ENCODE assay signal across 8 mouse cellular contexts in the genomic region with DNA sequence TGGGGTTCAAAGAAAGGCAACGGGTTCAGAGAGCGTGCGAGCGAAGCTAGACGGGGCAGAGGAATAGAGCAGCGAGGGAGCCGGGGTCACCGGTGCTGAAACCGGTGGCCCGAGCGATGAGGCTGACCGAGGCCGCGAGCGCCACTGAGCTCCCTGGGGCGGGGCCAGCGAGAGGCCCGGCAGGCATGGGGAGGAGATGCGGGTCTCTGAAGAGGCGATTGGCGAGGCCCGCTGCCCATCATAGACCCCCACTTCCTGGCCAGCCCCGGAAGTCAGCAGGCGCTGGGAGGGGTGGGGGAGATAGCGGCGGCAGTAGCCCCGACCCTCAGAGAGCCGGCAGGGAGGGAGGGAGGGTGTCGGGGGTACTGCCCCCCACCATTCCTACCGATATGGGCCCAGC. TPM values are rescaled to one million over a fixed set of nuclear protein-coding genes. Genes with fewer than 3 reads are reported as not detected.
DNase-seq lines count a peak whose midpoint lies in the region; ATAC-seq and TF ChIP-seq lines count a peak whose summit lies in the region.

No protein-coding gene starts in this region.

- WGBS in embryonic facial prominence, embryonic 15.5 days, result under 1% methylated on average over 30 of the region's 30 CpGs
- WGBS in kidney, embryonic 14.5 days, result under 1% methylated on average over 20 of the region's 30 CpGs
- WGBS in limb, embryonic 15.5 days, result under 1% methylated on average over 30 of the region's 30 CpGs
- 0% methylated on average over 30 of the region's 30 CpGs for WGBS in midbrain, postnatal 0 days

- H3K4me1 ChIP-seq in bone marrow macrophage, adult 2 months (ENCODE audit: control insufficient read depth, insufficient read depth, low read length), result peaks cover 9% of the 10 kb centered on the region
- H3K4me1 ChIP-seq in embryonic facial prominence, embryonic 15.5 days, result peaks cover 44% of the 10 kb centered on the region
- H3K4me1 ChIP-seq in kidney, embryonic 14.5 days (ENCODE audit: control insufficient read depth, insufficient read depth, low read length), result peaks cover 35% of the 10 kb centered on the region
- H3K4me1 ChIP-seq in limb, embryonic 15.5 days, result peaks cover 53% of the 10 kb centered on the region
- H3K4me1 ChIP-seq in midbrain, postnatal 0 days (ENCODE audit: insufficient read depth, low read length), result peaks cover 14% of the 10 kb centered on the region; the same call in 1 of the 2 replicates

- peak overlapping the region; percentile 81 for H3K4me3 ChIP-seq in bone marrow macrophage, adult 2 months (ENCODE audit: insufficient read depth, low read length)
- peak overlapping the region; percentile 79 for H3K4me3 ChIP-seq in embryonic facial prominence, embryonic 15.5 days (replicated peaks)
- peak overlapping the region; percentile 99 for H3K4me3 ChIP-seq in kidney, embryonic 14.5 days (ENCODE audit: low read length)
- peak overlapping the region; percentile 84 for H3K4me3 ChIP-seq in limb, embryonic 15.5 days
- peak overlapping the region; percentile 87 for H3K4me3 ChIP-seq in midbrain, postnatal 0 days (ENCODE audit: low read depth, low read length)

- TF ChIP-seq POLR2A in bone marrow macrophage, adult 2 months (IDR thresholded peaks at IDR 0.05; ENCODE audit: borderline replicate concordance, low read depth, low read length), result 0 out of 2 replicates have a peak, but pooled peaks have one; percentile 4

- no peaks in the 10 kb centered on the region for H3K27me3 ChIP-seq in embryonic facial prominence, embryonic 15.5 days
- H3K27me3 ChIP-seq in kidney, embryonic 14.5 days (ENCODE audit: control insufficient read depth, insufficient read depth, low read length), result no peaks in the 10 kb centered on the region
- no peaks in the 10 kb centered on the region for H3K27me3 ChIP-seq in limb, embryonic 15.5 days
- no peaks in the 10 kb centered on the region for H3K27me3 ChIP-seq in midbrain, postnatal 0 days (ENCODE audit: insufficient read depth, low read length)

- H3K36me3 ChIP-seq in embryonic facial prominence, embryonic 15.5 days, result peaks cover 17% of the 10 kb centered on the region
- peaks cover 13% of the 10 kb centered on the region for H3K36me3 ChIP-seq in kidney, embryonic 14.5 days (ENCODE audit: control insufficient read depth, insufficient read depth, low read length)
- H3K36me3 ChIP-seq in limb, embryonic 15.5 days, result peaks cover 26% of the 10 kb centered on the region
- H3K36me3 ChIP-seq in midbrain, postnatal 0 days (ENCODE audit: insufficient read depth, low read length), result peaks cover 3% of the 10 kb centered on the region; the same call in 1 of the 2 replicates

- H3K9me3 ChIP-seq in embryonic facial prominence, embryonic 15.5 days (replicated peaks), result no peaks in the 10 kb centered on the region
- H3K9me3 ChIP-seq in kidney, embryonic 14.5 days (ENCODE audit: control insufficient read depth, low read length), result no peaks in the 10 kb centered on the region
- H3K9me3 ChIP-seq in limb, embryonic 15.5 days, result no peaks in the 10 kb centered on the region
- H3K9me3 ChIP-seq in midbrain, postnatal 0 days (ENCODE audit: low read length), result no peaks in the 10 kb centered on the region

- H3K4me2 ChIP-seq in embryonic facial prominence, embryonic 15.5 days (replicated peaks), result peak overlapping the region; percentile 76
- peak overlapping the region; percentile 93 for H3K4me2 ChIP-seq in kidney, embryonic 14.5 days (replicated peaks; ENCODE audit: low read depth, low read length)
- H3K4me2 ChIP-seq in limb, embryonic 15.5 days, result peak overlapping the region; percentile 83
- peak overlapping the region; percentile 92 for H3K4me2 ChIP-seq in midbrain, postnatal 0 days (ENCODE audit: low read depth, low read length, poor library complexity, severe bottlenecking)

- no peak for TF ChIP-seq CTCF in bone marrow macrophage, adult 2 months (IDR thresholded peaks at IDR 0.05; ENCODE audit: low read depth, low read length)
- TF ChIP-seq CTCF in midbrain, postnatal 0 days (IDR thresholded peaks at IDR 0.05), result no peak

- peak overlapping the region; percentile 44 for H3K27ac ChIP-seq in bone marrow macrophage, adult 2 months (ENCODE audit: insufficient read depth, low read depth, low read length)
- peak overlapping the region; percentile 86 for H3K27ac ChIP-seq in embryonic facial prominence, embryonic 15.5 days (replicated peaks)
- H3K27ac ChIP-seq in kidney, embryonic 14.5 days (ENCODE audit: low read depth, low read length), result peak overlapping the region; percentile 95
- peak overlapping the region; percentile 89 for H3K27ac ChIP-seq in limb, embryonic 15.5 days
- peak overlapping the region; percentile 90 for H3K27ac ChIP-seq in midbrain, postnatal 0 days (ENCODE audit: low read depth, low read length)

- peak; percentile 98 for DNase-seq in A20 (ENCODE audit: low read depth, low spot score)
- peak; percentile 97 for DNase-seq in heart, adult 9 months (ENCODE audit: low spot score in 2 of 2)
- DNase-seq in midbrain, postnatal 0 days (ENCODE audit: low spot score), result peak; percentile 97
- DNase-seq in spleen, postnatal 10 days (ENCODE audit: low spot score in 2 of 2), result peak; percentile 89 to 94

- peak overlapping the region; percentile 85 for H3K9ac ChIP-seq in embryonic facial prominence, embryonic 15.5 days
- H3K9ac ChIP-seq in kidney, embryonic 14.5 days (ENCODE audit: low read depth, low read length), result peak overlapping the region; percentile 95
- peak overlapping the region; percentile 86 for H3K9ac ChIP-seq in limb, embryonic 15.5 days
- peak overlapping the region; percentile 100 for H3K9ac ChIP-seq in midbrain, postnatal 0 days (replicated peaks; ENCODE audit: low read length, poor library complexity, severe bottlenecking)

- peak; percentile 52 for ATAC-seq in embryonic facial prominence, embryonic 15.5 days (ENCODE audit: insufficient number of reproducible peaks, low FRiP score, low TSS enrichment, low read depth)
- peak; percentile 56 for ATAC-seq in kidney, embryonic 14.5 days (ENCODE audit: low FRiP score, low TSS enrichment)
- peak; percentile 22; the same call in 1 of the 2 replicates for ATAC-seq in limb, embryonic 15.5 days (ENCODE audit: insufficient number of reproducible peaks, low FRiP score, low TSS enrichment, low read depth)
- peak; percentile 47 for ATAC-seq in midbrain, postnatal 0 days (ENCODE audit: low FRiP score)

RNA-seq across cellular contexts. Expression of gene Agpat1, which starts 1.5 kb away (rescaled TPM):
- 93.0 and 101 TPM in 2 replicates for polyA plus RNA-seq in bone marrow macrophage, adult 2 months (2012; ENCODE audit: insufficient read depth, insufficient read length, missing spikeins)
- 57.6 and 61.2 TPM in 2 replicates for polyA plus RNA-seq in embryonic facial prominence, embryonic 15.5 days (2015; fragmentation: Nextera tagmentation; extraction: Ambion mirVana)
- 61.7 and 75.3 TPM in 2 replicates for polyA plus RNA-seq in kidney, embryonic 14.5 days (2014; fragmentation: Nextera tagmentation; extraction: Ambion mirVana)
- polyA plus RNA-seq in limb, embryonic 15.5 days (2015; fragmentation: Nextera tagmentation; extraction: Ambion mirVana), result 45.8 and 50.6 TPM in 2 replicates
- 265 and 383 TPM in 2 replicates for total RNA-seq in midbrain, postnatal 0 days (2014; rRNA removed)
- 103 and 106 TPM in 2 replicates for polyA plus RNA-seq in midbrain, postnatal 0 days (2015; fragmentation: Nextera tagmentation; extraction: Ambion mirVana)

RNA-seq across cellular contexts. Expression of gene Rnf5, which starts 2.1 kb away (rescaled TPM):
- polyA plus RNA-seq in bone marrow macrophage, adult 2 months (2012; ENCODE audit: insufficient read depth, insufficient read length, missing spikeins), result 110 and 116 TPM in 2 replicates
- polyA plus RNA-seq in embryonic facial prominence, embryonic 15.5 days (2015; fragmentation: Nextera tagmentation; extraction: Ambion mirVana), result 117 and 119 TPM in 2 replicates
- polyA plus RNA-seq in kidney, embryonic 14.5 days (2014; fragmentation: Nextera tagmentation; extraction: Ambion mirVana), result 118 and 139 TPM in 2 replicates
- polyA plus RNA-seq in limb, embryonic 15.5 days (2015; fragmentation: Nextera tagmentation; extraction: Ambion mirVana), result 107 and 111 TPM in 2 replicates
- 57.6 and 59.0 TPM in 2 replicates for total RNA-seq in midbrain, postnatal 0 days (2014; rRNA removed)
- 236 and 242 TPM in 2 replicates for polyA plus RNA-seq in midbrain, postnatal 0 days (2015; fragmentation: Nextera tagmentation; extraction: Ambion mirVana)

RNA-seq across cellular contexts. Expression of gene Ager, which starts 7.9 kb away (rescaled TPM):
- polyA plus RNA-seq in bone marrow macrophage, adult 2 months (2012; ENCODE audit: insufficient read depth, insufficient read length, missing spikeins), result 1.3 and 2.2 TPM in 2 replicates
- 3.3 and 3.7 TPM in 2 replicates for polyA plus RNA-seq in embryonic facial prominence, embryonic 15.5 days (2015; fragmentation: Nextera tagmentation; extraction: Ambion mirVana)
- 5.8 and 6.6 TPM in 2 replicates for polyA plus RNA-seq in kidney, embryonic 14.5 days (2014; fragmentation: Nextera tagmentation; extraction: Ambion mirVana)
- polyA plus RNA-seq in limb, embryonic 15.5 days (2015; fragmentation: Nextera tagmentation; extraction: Ambion mirVana), result 2.0 and 2.5 TPM in 2 replicates
- 1.7 and 2.1 TPM in 2 replicates for total RNA-seq in midbrain, postnatal 0 days (2014; rRNA removed)
- 1.6 and 2.0 TPM in 2 replicates for polyA plus RNA-seq in midbrain, postnatal 0 days (2015; fragmentation: Nextera tagmentation; extraction: Ambion mirVana)

RNA-seq across cellular contexts. Expression of gene Egfl8, which starts 10.2 kb away (rescaled TPM):
- 4.9 and 9.0 TPM in 2 replicates for polyA plus RNA-seq in bone marrow macrophage, adult 2 months (2012; ENCODE audit: insufficient read depth, insufficient read length, missing spikeins)
- 11.2 and 13.2 TPM in 2 replicates for polyA plus RNA-seq in embryonic facial prominence, embryonic 15.5 days (2015; fragmentation: Nextera tagmentation; extraction: Ambion mirVana)
- polyA plus RNA-seq in kidney, embryonic 14.5 days (2014; fragmentation: Nextera tagmentation; extraction: Ambion mirVana), result 3.2 and 3.6 TPM in 2 replicates
- 8.3 and 13.4 TPM in 2 replicates for polyA plus RNA-seq in limb, embryonic 15.5 days (2015; fragmentation: Nextera tagmentation; extraction: Ambion mirVana)
- total RNA-seq in midbrain, postnatal 0 days (2014; rRNA removed), result 3.2 and 6.0 TPM in 2 replicates
- 4.9 and 5.0 TPM in 2 replicates for polyA plus RNA-seq in midbrain, postnatal 0 days (2015; fragmentation: Nextera tagmentation; extraction: Ambion mirVana)

RNA-seq across cellular contexts. Expression of gene Pbx2, which starts 14.5 kb away (rescaled TPM):
- 85.9 and 90.0 TPM in 2 replicates for polyA plus RNA-seq in bone marrow macrophage, adult 2 months (2012; ENCODE audit: insufficient read depth, insufficient read length, missing spikeins)
- polyA plus RNA-seq in embryonic facial prominence, embryonic 15.5 days (2015; fragmentation: Nextera tagmentation; extraction: Ambion mirVana), result 11.0 and 13.3 TPM in 2 replicates
- 17.8 and 20.9 TPM in 2 replicates for polyA plus RNA-seq in kidney, embryonic 14.5 days (2014; fragmentation: Nextera tagmentation; extraction: Ambion mirVana)
- polyA plus RNA-seq in limb, embryonic 15.5 days (2015; fragmentation: Nextera tagmentation; extraction: Ambion mirVana), result 9.6 and 9.8 TPM in 2 replicates
- 84.8 and 95.6 TPM in 2 replicates for total RNA-seq in midbrain, postnatal 0 days (2014; rRNA removed)
- polyA plus RNA-seq in midbrain, postnatal 0 days (2015; fragmentation: Nextera tagmentation; extraction: Ambion mirVana), result 9.5 and 9.6 TPM in 2 replicates

Comparison
In these comparisons a context has a peak if more than half of its experiments do, and no peak if none do; other contexts are left out.
1. Peak in every context shown above with its lines: DNase-seq, ATAC-seq, H3K4me3 ChIP-seq and H3K27ac ChIP-seq.
2. H3K27ac ChIP-seq: peak in every context shown above with its lines; median percentile 95 in kidney, embryonic 14.5 days; 90 in midbrain, postnatal 0 days; 89 in limb, embryonic 15.5 days; 86 in embryonic facial prominence, embryonic 15.5 days; 44 in bone marrow macrophage, adult 2 months.